Mouse (Mus musculus): ENCODE results near the gene Dnah8.

DNA sequence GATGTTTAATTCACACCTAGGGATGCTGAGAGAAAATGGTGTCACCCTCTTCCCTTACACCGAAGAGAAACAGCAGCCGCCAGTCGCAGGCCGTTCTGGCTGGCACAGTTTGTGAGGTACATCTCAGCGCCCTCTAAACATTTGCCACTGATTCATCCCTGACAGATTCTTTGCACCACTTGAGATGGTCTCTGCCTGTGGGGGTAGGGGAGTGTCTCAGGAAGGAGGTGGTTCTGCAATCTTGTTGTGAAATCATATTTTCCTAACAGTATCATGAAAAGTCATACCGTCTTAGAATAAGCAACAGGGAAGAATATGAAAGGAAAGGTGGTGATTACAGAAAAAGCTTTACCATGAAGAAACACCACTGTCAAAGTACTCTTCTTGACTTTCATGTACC lies 224.7 kb downstream of the Dnah8 start:
- TF ChIP-seq CTCF (IDR thresholded peaks at IDR 0.05), result no peak
- TF ChIP-seq EP300 (IDR thresholded peaks at IDR 0.05), result no peak
